Mouse (Mus musculus): ENCODE results near the gene Bach1.

- TF ChIP-seq CTCF (IDR thresholded peaks at IDR 0.05; ENCODE audit: extremely low read depth, insufficient read depth, insufficient read length, insufficient replicate concordance) (no peak), POLR2A (IDR thresholded peaks at IDR 0.05; ENCODE audit: low read depth, low read length) (no peak)
Measured at GRCm38 (mm10) chr16:87689225-87689624, 9.5 kb upstream of the Bach1 start.

Measured in spleen, adult 2 months (tissue).